Mouse (Mus musculus) heart, adult 2 months (tissue): ENCODE measurements at regions not wholly inside any gene's neighbourhood (a gene's known extent, or its start where the extent isn't known, plus 50 kb on each side); places are given as distances from the start of the nearest gene placed in this dataset.
A peak's percentile ranks its signal among the peaks of the same experiment; 100 is the strongest.

Source experiments
- DNase-seq, 2 experiments: peaks; one replicate each; pipeline ENCODE4 v3.0.0; 2021
- H3K27ac ChIP-seq: fragments of 200-600 bp; 2 replicates; pipeline ENCODE4 v1.8.1; 2022
- H3K27me3 ChIP-seq: fragments of 200-500 bp; 2 replicates; pipeline ENCODE4 v1.6.1; 2012; ENCODE audit warnings: mild to moderate bottlenecking, low read length, inconsistent platforms, mixed read lengths; ENCODE audit not compliant: control insufficient read depth, insufficient read depth
- H3K36me3 ChIP-seq: fragments of 200-500 bp; 2 replicates; pipeline ENCODE4 v1.6.1; 2012; ENCODE audit warnings: low read length, inconsistent platforms; ENCODE audit not compliant: control insufficient read depth, insufficient read depth
- H3K4me1 ChIP-seq: fragments of 200-500 bp; 2 replicates; pipeline ENCODE4 v1.6.1; 2011; ENCODE audit warnings: low read length; ENCODE audit not compliant: control insufficient read depth, insufficient read depth
- H3K4me3 ChIP-seq: fragments of 200-600 bp; 2 replicates; pipeline ENCODE4 v1.8.1; 2022
- H3K79me2 ChIP-seq: fragments of 200-500 bp; replicated peaks from 2 replicates; pipeline ENCODE4 v1.6.1; 2012; ENCODE audit warnings: mild to moderate bottlenecking, inconsistent platforms, low read length, moderate library complexity, mixed read lengths; ENCODE audit not compliant: control insufficient read depth, insufficient read depth
- H3K9ac ChIP-seq: fragments of 200-500 bp; 2 replicates; pipeline ENCODE4 v1.6.1; 2012; ENCODE audit warnings: low read depth, mild to moderate bottlenecking, control low read depth, inconsistent platforms, low read length, mixed read lengths
- CTCF ChIP-seq: fragments of 200-600 bp; IDR thresholded peaks from 2 replicates; pipeline ENCODE4 v1.8.1; 2022; ENCODE audit warnings: antibody characterized with exemption, mild to moderate bottlenecking, moderate library complexity
- EP300 ChIP-seq: fragments of 200-500 bp; IDR thresholded peaks from 2 replicates; pipeline ENCODE4 v1.6.1; 2011; ENCODE audit warnings: low read depth, low read length, control low read depth; ENCODE audit not compliant: insufficient read depth
- POLR2A ChIP-seq: fragments of 200-500 bp; IDR thresholded peaks from 2 replicates; pipeline ENCODE4 v1.6.1; 2011; ENCODE audit warnings: mild to moderate bottlenecking, low read depth, low read length, control low read depth; ENCODE audit not compliant: insufficient read depth
- WGBS: fragments of 180-500 bp; shearing (Covaris S2); methylation state at CpG from one replicate; pipeline ENCODE4 v1.1.7; 2018; 5-methylcytosine and 5-hydroxymethylcytosine counted together
- intact Hi-C: fragments of 180-260 bp; cut with DNase I; formaldehyde crosslinking; loops from one replicate; pipeline ENCODE4 v1.15.1; 2025

GRCm38 (mm10) chr17:50409271-50409670 is 99.9 kb upstream of the Plcl2 start:
- intact Hi-C loops, result no loop called here
- H3K36me3 ChIP-seq, result no peaks in the 10 kb centered on the region
- no peaks in the 10 kb centered on the region for H3K27me3 ChIP-seq
- WGBS, result 87% methylated on average over 3 of the region's 3 CpGs
- H3K79me2 ChIP-seq, result no peaks in the 10 kb centered on the region
- no peak overlapping the region for H3K9ac ChIP-seq
- H3K27ac ChIP-seq, result no peak overlapping the region
- no peak overlapping the region for H3K4me3 ChIP-seq
- no peak for TF ChIP-seq POLR2A
- TF ChIP-seq CTCF, result no peak
- TF ChIP-seq EP300, result no peak
- DNase-seq, result no peak
- H3K4me1 ChIP-seq, result no peaks in the 10 kb centered on the region

- no peaks in the 10 kb centered on the region for H3K79me2 ChIP-seq
- DNase-seq, result no peak
- H3K4me1 ChIP-seq, result no peaks in the 10 kb centered on the region; the same call in 1 of the 2 replicates
- H3K27ac ChIP-seq, result no peak overlapping the region
- no peak for TF ChIP-seq CTCF
- TF ChIP-seq POLR2A, result no peak
- TF ChIP-seq EP300, result no peak
- WGBS, result 82% methylated on average over 8 of the region's 8 CpGs
- H3K27me3 ChIP-seq, result no peaks in the 10 kb centered on the region
- H3K4me3 ChIP-seq, result no peak overlapping the region
- no peaks in the 10 kb centered on the region for H3K36me3 ChIP-seq
- H3K9ac ChIP-seq, result no peak overlapping the region
- intact Hi-C loops, result no loop called here
Observed at GRCm38 (mm10) chr17:50409895-50410294, 99.3 kb upstream of the Plcl2 start.

- intact Hi-C loops, result no loop called here
- Histone ChIP-seq H3K27ac (no peak overlapping the region), H3K79me2 (no peaks in the 10 kb centered on the region), H3K27me3 (no peaks in the 10 kb centered on the region), H3K4me1 (no peaks in the 10 kb centered on the region; the same call in 1 of the 2 replicates), H3K4me3 (no peak overlapping the region), H3K9ac (no peak overlapping the region), H3K36me3 (no peaks in the 10 kb centered on the region)
- 90% methylated on average over 3 of the region's 3 CpGs for WGBS
- DNase-seq, result no peak
- TF ChIP-seq CTCF, result no peak
- TF ChIP-seq POLR2A, result no peak
- no peak for TF ChIP-seq EP300
Observed at GRCm38 (mm10) chr17:50410296-50410695, 98.9 kb upstream of the Plcl2 start.

DNA sequence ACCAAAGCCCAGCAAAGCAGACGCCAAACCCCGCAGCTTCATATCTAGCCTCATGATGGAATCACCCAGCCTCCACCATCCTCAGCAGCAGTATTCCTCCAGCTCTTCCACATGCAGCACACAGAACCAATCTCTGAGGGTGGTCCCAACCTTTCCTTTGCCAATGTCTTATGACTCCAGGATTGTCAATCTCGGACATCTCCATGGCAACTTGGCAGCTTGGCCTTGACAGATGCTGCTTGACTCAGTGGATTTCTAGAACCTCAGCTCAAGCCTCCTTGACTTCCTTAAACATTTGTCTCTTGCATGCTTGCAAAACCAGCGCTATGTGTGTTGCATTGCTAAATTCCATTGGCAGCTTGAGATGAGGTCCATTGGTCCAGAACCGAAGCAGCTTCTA is 96.8 kb upstream of the Plcl2 start:
- Histone ChIP-seq H3K27me3 (no peaks in the 10 kb centered on the region), H3K36me3 (no peaks in the 10 kb centered on the region), H3K27ac (no peak overlapping the region), H3K79me2 (no peaks in the 10 kb centered on the region), H3K9ac (no peak overlapping the region), H3K4me3 (no peak overlapping the region), H3K4me1 (no peaks in the 10 kb centered on the region; the same call in none of the 2 replicates)
- WGBS, result 92% methylated on average over 5 of the region's 5 CpGs
- intact Hi-C loops, result no loop called here
- no peak for TF ChIP-seq EP300
- no peak for TF ChIP-seq CTCF
- no peak for TF ChIP-seq POLR2A
- no peak for DNase-seq

GRCm38 (mm10) chr17:50413916-50414315 is 95.3 kb upstream of the Plcl2 start:
- DNase-seq, result no peak
- H3K27me3 ChIP-seq, result no peaks in the 10 kb centered on the region
- H3K79me2 ChIP-seq, result no peaks in the 10 kb centered on the region
- H3K36me3 ChIP-seq, result no peaks in the 10 kb centered on the region
- no peak overlapping the region for H3K27ac ChIP-seq
- intact Hi-C loops, result no loop called here
- no peaks in the 10 kb centered on the region; the same call in none of the 2 replicates for H3K4me1 ChIP-seq
- TF ChIP-seq POLR2A, result no peak
- H3K4me3 ChIP-seq, result no peak overlapping the region
- WGBS, result 88% methylated on average over 5 of the region's 5 CpGs
- no peak overlapping the region for H3K9ac ChIP-seq

DNA sequence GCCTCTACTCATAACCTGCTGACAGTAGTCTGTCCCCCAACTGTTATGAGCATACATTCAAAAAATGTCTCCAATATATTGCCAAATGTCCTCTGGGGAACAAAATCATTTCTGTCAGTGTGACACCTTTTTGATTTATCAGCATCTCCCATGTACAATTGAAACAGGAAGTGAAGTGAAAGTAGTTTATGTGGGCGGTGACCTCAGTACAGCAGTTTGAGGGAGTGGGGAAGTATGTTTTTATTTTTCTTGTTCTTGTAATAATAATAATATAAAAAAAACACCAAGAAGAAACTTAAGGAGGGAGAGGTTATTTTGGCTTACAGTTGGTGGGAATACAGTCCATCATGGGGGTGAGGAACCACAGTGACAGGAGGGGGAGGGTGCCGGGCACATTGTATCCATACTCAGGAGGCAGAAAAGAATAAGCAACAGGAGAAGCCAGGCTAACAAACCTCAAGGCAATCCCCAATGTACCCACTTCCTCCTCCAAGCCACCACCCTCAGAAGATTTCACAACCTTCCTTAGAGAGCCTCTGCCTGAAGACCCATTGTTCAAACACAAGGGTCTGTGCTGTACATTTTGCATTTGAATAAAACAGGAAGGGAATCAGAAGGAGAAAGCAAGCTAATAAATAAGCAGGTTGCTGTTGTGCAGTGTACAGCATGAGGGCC is 93.7 kb upstream of the Plcl2 start:
- no peaks in the 10 kb centered on the region for H3K27me3 ChIP-seq
- peak in 1 of 2 experiments; percentile 17 for DNase-seq
- H3K79me2 ChIP-seq, result no peaks in the 10 kb centered on the region
- H3K4me1 ChIP-seq, result no peaks in the 10 kb centered on the region; the same call in none of the 2 replicates
- no peak overlapping the region for H3K4me3 ChIP-seq
- intact Hi-C loops, result loop anchor here (5.0 kb wide), 3 partner anchors 92 to 362 kb away; partner anchors contain the start of gene Plcl2
- TF ChIP-seq POLR2A (no peak), CTCF (no peak), EP300 (no peak)
- no peaks in the 10 kb centered on the region for H3K36me3 ChIP-seq
- no peak overlapping the region for H3K27ac ChIP-seq
- 89% methylated on average over 2 of the region's 2 CpGs for WGBS
- no peak overlapping the region for H3K9ac ChIP-seq
